25 mouse cellular contexts compared by ENCODE assay signal in genomic region chr6:55634662-55635061, GRCm38 (mm10). TPM values are rescaled to one million over a fixed set of nuclear protein-coding genes. Genes with fewer than 3 reads are reported as not detected.
DNase-seq lines count a peak whose midpoint lies in the region; ATAC-seq and TF ChIP-seq lines count a peak whose summit lies in the region.
"Had no signal": no experiment of that assay in that cellular context is flagged by ENCODE, and none has a peak within 500 bp of the region (broad histone marks: within the 10 kb centered on the region; RNA-seq: fewer than 3 reads in every experiment).

No protein-coding gene starts in this region.

- WGBS in liver, embryonic 13.5 days (ENCODE audit: insufficient replicate concordance), result 5% methylated on average over 1 of the region's 1 CpGs
- 24% methylated on average over 1 of the region's 1 CpGs for WGBS in liver, postnatal 0 days (ENCODE audit: insufficient replicate concordance)

- TF ChIP-seq EP300 in liver, postnatal 0 days (IDR thresholded peaks at IDR 0.05; ENCODE audit: low read depth), result peak; percentile 76

- no peak for TF ChIP-seq CTCF in liver, postnatal 0 days (IDR thresholded peaks at IDR 0.05; ENCODE audit: low read depth)

- no peaks in the 10 kb centered on the region for H3K9me3 ChIP-seq in liver, embryonic 13.5 days (replicated peaks)
- H3K9me3 ChIP-seq in liver, postnatal 0 days (ENCODE audit: low read length), result no peaks in the 10 kb centered on the region
- H3K9me3 ChIP-seq: embryonic facial prominence, embryonic 15.5 days; G1E; hindbrain, embryonic 15.5 days had no signal

- no peaks in the 10 kb centered on the region for H3K36me3 ChIP-seq in liver, embryonic 13.5 days
- no peaks in the 10 kb centered on the region for H3K36me3 ChIP-seq in liver, postnatal 0 days (replicated peaks; ENCODE audit: insufficient read depth, low read length)
- H3K36me3 ChIP-seq: embryonic facial prominence, embryonic 15.5 days; forebrain, embryonic 12.5 days; G1E; heart, embryonic 12.5 days; hindbrain, embryonic 15.5 days had no signal

- no peak overlapping the region for H3K9ac ChIP-seq in liver, embryonic 13.5 days
- H3K9ac ChIP-seq in liver, postnatal 0 days (replicated peaks), result no peak overlapping the region
- H3K9ac ChIP-seq: embryonic facial prominence, embryonic 15.5 days; forebrain, embryonic 12.5 days; heart, embryonic 12.5 days; hindbrain, embryonic 15.5 days had no signal

- 0 out of 2 replicates have a peak overlapping the region, but pooled peaks have one; percentile 13 for H3K4me2 ChIP-seq in liver, embryonic 13.5 days
- no peak overlapping the region for H3K4me2 ChIP-seq in liver, postnatal 0 days (ENCODE audit: low read depth, low read length)
- H3K4me2 ChIP-seq: embryonic facial prominence, embryonic 15.5 days; forebrain, embryonic 12.5 days; heart, embryonic 12.5 days; hindbrain, embryonic 15.5 days had no signal

- intact Hi-C loops in heart, postnatal 14 days (cut with DNase I), result no loop called here
- intact Hi-C loops in left cerebral cortex, postnatal 14 days (cut with DNase I), result no loop called here

- H3K27me3 ChIP-seq in liver, embryonic 13.5 days, result no peaks in the 10 kb centered on the region
- no peaks in the 10 kb centered on the region for H3K27me3 ChIP-seq in liver, postnatal 0 days (ENCODE audit: insufficient read depth, low read length)
- H3K27me3 ChIP-seq: embryonic facial prominence, embryonic 15.5 days; forebrain, embryonic 12.5 days; heart, embryonic 12.5 days; hindbrain, embryonic 15.5 days had no signal

- H3K4me3 ChIP-seq in liver, embryonic 13.5 days (replicated peaks), result no peak overlapping the region
- no peak overlapping the region for H3K4me3 ChIP-seq in liver, postnatal 0 days (ENCODE audit: low read depth, low read length)
- H3K4me3 ChIP-seq: embryonic facial prominence, embryonic 15.5 days; forebrain, embryonic 12.5 days; heart, embryonic 12.5 days; hindbrain, embryonic 15.5 days had no signal

- H3K4me1 ChIP-seq in liver, embryonic 13.5 days (replicated peaks), result peaks cover 17% of the 10 kb centered on the region
- no peaks in the 10 kb centered on the region for H3K4me1 ChIP-seq in liver, postnatal 0 days (ENCODE audit: insufficient read depth)
- H3K4me1 ChIP-seq: embryonic facial prominence, embryonic 15.5 days; forebrain, embryonic 12.5 days; hindbrain, embryonic 15.5 days had no signal

- DNase-seq in heart, adult 11 months, result peak; percentile 17
- DNase-seq in heart, postnatal 14 days, result no peak
- DNase-seq in liver, embryonic 13.5 days, result no peak
- DNase-seq in liver, postnatal 0 days, result no peak
- DNase-seq in cerebellum, adult 11 months, result no peak
- no peak for DNase-seq in left cerebral cortex, postnatal 14 days (ENCODE audit: low spot score in 2 of 2)
- DNase-seq in embryo, embryonic 9.5 days (ENCODE audit: extremely low spot score), result no peak
- DNase-seq: adrenal gland, postnatal 10 days; B cell, adult 2 months; cerebellum, adult 11-12 months; cerebellum, adult 9-10 months; cerebellum, postnatal 25 days; gastrocnemius, postnatal 14 days; heart, postnatal 36 days had no signal

- ATAC-seq in liver, embryonic 13.5 days (ENCODE audit: low read depth), result peak; percentile 94
- peak; percentile 56 for ATAC-seq in liver, postnatal 0 days
- ATAC-seq: CD4-positive, CD25-positive, alpha-beta regulatory T cell, adult 4 months; forebrain, embryonic 16.5 days had no signal

- 0 out of 2 replicates have a peak overlapping the region, but pooled peaks have one; percentile 9 for H3K27ac ChIP-seq in liver, embryonic 13.5 days
- no peak overlapping the region for H3K27ac ChIP-seq in liver, postnatal 0 days (ENCODE audit: low read depth)
- H3K27ac ChIP-seq: embryonic facial prominence, embryonic 15.5 days; forebrain, embryonic 12.5 days; hindbrain, embryonic 15.5 days had no signal

RNA-seq across cellular contexts. Expression of gene Neurod6, which starts 46.4 kb away (rescaled TPM):
- not detected for total RNA-seq in heart, postnatal 14 days (2021)
- 0.05 and 0.07 TPM in 2 replicates for polyA plus RNA-seq in liver, embryonic 13.5 days (2015; fragmentation: Nextera tagmentation; extraction: Ambion mirVana)
- polyA plus RNA-seq in liver, postnatal 0 days (2015; fragmentation: Nextera tagmentation; extraction: Ambion mirVana), result not detected in 2 replicates
- total RNA-seq in left cerebral cortex, postnatal 14 days (2021), result 10 to 100 TPM; 60.1 to 78.8 TPM
- total RNA-seq: adrenal gland, postnatal 10 days; G1E; gastrocnemius, adult 18-20 months; gastrocnemius, postnatal 14 days; heart, adult 8-10 months; heart, postnatal 36 days had no signal
- polyA plus RNA-seq: CD4-positive, CD25-positive, alpha-beta regulatory T cell, adult 4 months; G1E; gonadal fat pad, adult 2 months; heart, embryonic 16.5 days had no signal

Comparison
In these comparisons a context has a peak if more than half of its experiments do, and no peak if none do; other contexts are left out.
1. RNA of gene Neurod6, which starts 46.4 kb away (total RNA-seq): 60.1 to 78.8 TPM in left cerebral cortex, postnatal 14 days; not detected in heart, postnatal 14 days; every median in the first group is over 10 times any median in the second.